Mouse (Mus musculus) adrenal gland, postnatal 0 days (tissue): ENCODE measurements around the gene Ly6g5c. TPM values are rescaled to one million over a fixed set of nuclear protein-coding genes. Genes with fewer than 3 reads are reported as not detected.

Source experiments
- polyA plus RNA-seq: library from polyadenylated mRNA; unstranded; fragments of >200 nt; fragmentation: Nextera tagmentation; extraction: Ambion mirVana; gene quantifications from 2 replicates; pipeline ENCODE4 v1.2.1, GENCODE M21; 2015

Gene Ly6g5c
- polyA plus RNA-seq, 1 experiment from 2014 or later, result not detected

Other genes starting within 250 kb of the Ly6g5c start
- gene Cfb, start 245.8 kb upstream of the Ly6g5c start, polyA plus RNA-seq, result 27.2 and 40.8 TPM in 2 replicates
- gene Zbtb12, start 228.8 kb upstream of the Ly6g5c start, polyA plus RNA-seq, result 1.6 and 1.9 TPM in 2 replicates
- not detected in 2 replicates for gene Gm20547, start 226.2 kb upstream of the Ly6g5c start, polyA plus RNA-seq
- 37.4 and 41.0 TPM in 2 replicates for gene C2, start 210.0 kb upstream of the Ly6g5c start, polyA plus RNA-seq
- 45.4 and 52.6 TPM in 2 replicates for gene Ehmt2, start 209.8 kb upstream of the Ly6g5c start, polyA plus RNA-seq
- gene Slc44a4, start 193.8 kb upstream of the Ly6g5c start, polyA plus RNA-seq, result 1.1 TPM in 2 replicates
- gene Neu1, start 177.0 kb upstream of the Ly6g5c start, polyA plus RNA-seq, result 24.3 and 32.3 TPM in 2 replicates
- gene Hspa1b, start 149.0 kb upstream of the Ly6g5c start, polyA plus RNA-seq, result 1.4 and 1.6 TPM in 2 replicates
- not detected in 2 replicates for gene Gm20481, start 138.4 kb upstream of the Ly6g5c start, polyA plus RNA-seq
- gene Hspa1a, start 136.1 kb upstream of the Ly6g5c start, polyA plus RNA-seq, result 11.8 and 21.4 TPM in 2 replicates
- 0.11 and 0.17 TPM in 2 replicates for gene Hspa1l, start 135.6 kb upstream of the Ly6g5c start, polyA plus RNA-seq
- gene Lsm2, start 126.4 kb upstream of the Ly6g5c start, polyA plus RNA-seq, result 62.8 and 87.8 TPM in 2 replicates
- gene Vars, start 107.3 kb upstream of the Ly6g5c start, polyA plus RNA-seq, result 31.9 and 37.8 TPM in 2 replicates
- gene Vwa7, start 91.7 kb upstream of the Ly6g5c start, polyA plus RNA-seq, result 0.21 and 0.35 TPM in 2 replicates
- gene Sapcd1, start 80.3 kb upstream of the Ly6g5c start, polyA plus RNA-seq, result 4.2 and 6.4 TPM in 2 replicates
- 2.5 and 3.4 TPM in 2 replicates for gene Msh5, start 61.5 kb upstream of the Ly6g5c start, polyA plus RNA-seq
- 309 and 357 TPM in 2 replicates for gene Clic1, start 58.3 kb upstream of the Ly6g5c start, polyA plus RNA-seq
- 134 and 219 TPM in 2 replicates for gene Ddah2, start 49.2 kb upstream of the Ly6g5c start, polyA plus RNA-seq
- 0.19 and 0.61 TPM in 2 replicates for gene Ly6g6c, start 42.9 kb upstream of the Ly6g5c start, polyA plus RNA-seq
- gene Mpig6b, start 42.1 kb upstream of the Ly6g5c start, polyA plus RNA-seq, result 0.55 and 0.69 TPM in 2 replicates
- 0.12 and 0.55 TPM in 2 replicates for gene Ly6g6e, start 31.4 kb upstream of the Ly6g5c start, polyA plus RNA-seq
- 1.4 and 2.1 TPM in 2 replicates for gene Ly6g6d, start 30.2 kb upstream of the Ly6g5c start, polyA plus RNA-seq
- gene Ly6g6f, start 22.7 kb upstream of the Ly6g5c start, polyA plus RNA-seq, result 0.22 and 0.73 TPM in 2 replicates
- gene Abhd16a, start 19.0 kb upstream of the Ly6g5c start, polyA plus RNA-seq, result 94.1 and 104 TPM in 2 replicates
- 0.30 and 0.47 TPM in 2 replicates for gene Ly6g5b, start 7.1 kb downstream of the Ly6g5c start, polyA plus RNA-seq
- 14.4 and 16.6 TPM in 2 replicates for gene Gpank1, start 13.2 kb downstream of the Ly6g5c start, polyA plus RNA-seq
- 161 and 223 TPM in 2 replicates for gene Csnk2b, start 13.8 kb downstream of the Ly6g5c start, polyA plus RNA-seq
- 8.9 and 11.5 TPM in 2 replicates for gene D17H6S53E, start 18.1 kb downstream of the Ly6g5c start, polyA plus RNA-seq
- 26.8 and 40.5 TPM in 2 replicates for gene Apom, start 23.8 kb downstream of the Ly6g5c start, polyA plus RNA-seq
- 40.7 and 47.0 TPM in 2 replicates for gene Bag6, start 26.9 kb downstream of the Ly6g5c start, polyA plus RNA-seq
- gene Prrc2a, start 56.6 kb downstream of the Ly6g5c start, polyA plus RNA-seq, result 64.0 and 83.9 TPM in 2 replicates
- gene Aif1, start 67.8 kb downstream of the Ly6g5c start, polyA plus RNA-seq, result 28.3 and 48.7 TPM in 2 replicates
- gene Lst1, start 80.2 kb downstream of the Ly6g5c start, polyA plus RNA-seq, result 25.5 and 35.9 TPM in 2 replicates
- gene Ltb, start 86.2 kb downstream of the Ly6g5c start, polyA plus RNA-seq, result 2.1 and 4.4 TPM in 2 replicates
- gene Tnf, start 93.7 kb downstream of the Ly6g5c start, polyA plus RNA-seq, result 0.26 and 0.39 TPM in 2 replicates
- 0.09 and 0.25 TPM in 2 replicates for gene Lta, start 97.1 kb downstream of the Ly6g5c start, polyA plus RNA-seq
- 0.37 TPM in 1 of 2 replicates, not detected in the other for gene Gm16181, start 112.6 kb downstream of the Ly6g5c start, polyA plus RNA-seq
- gene Atp6v1g2, start 125.4 kb downstream of the Ly6g5c start, polyA plus RNA-seq, result 9.4 and 13.5 TPM in 2 replicates
- 15.2 and 18.3 TPM in 2 replicates for gene Nfkbil1, start 127.5 kb downstream of the Ly6g5c start, polyA plus RNA-seq
- gene Ddx39b, start 133.5 kb downstream of the Ly6g5c start, polyA plus RNA-seq, result 140 and 197 TPM in 2 replicates
- gene H2-D1, start 154.5 kb downstream of the Ly6g5c start, polyA plus RNA-seq, result 191 and 238 TPM in 2 replicates
- 0.07 and 0.44 TPM in 2 replicates for gene H2-Q1, start 212.1 kb downstream of the Ly6g5c start, polyA plus RNA-seq
- gene H2-Q2, start 234.0 kb downstream of the Ly6g5c start, polyA plus RNA-seq, result 0.69 and 2.1 TPM in 2 replicates